Mouse (Mus musculus) cerebellum, postnatal 25 days (tissue): ENCODE results near the gene Gm28576.
"Not testable (repeated sequence)": the region's sequence is repeated elsewhere in the genome, so short reads cannot be mapped to it uniquely, and the experiment has no call there.

Source experiments
- DNase-seq, 2 experiments: peaks; one replicate each; pipeline ENCODE4 v3.0.0; 2021; ENCODE audit warnings: mixed read lengths in 2 of 2

The Gm28576 gene

DNA sequence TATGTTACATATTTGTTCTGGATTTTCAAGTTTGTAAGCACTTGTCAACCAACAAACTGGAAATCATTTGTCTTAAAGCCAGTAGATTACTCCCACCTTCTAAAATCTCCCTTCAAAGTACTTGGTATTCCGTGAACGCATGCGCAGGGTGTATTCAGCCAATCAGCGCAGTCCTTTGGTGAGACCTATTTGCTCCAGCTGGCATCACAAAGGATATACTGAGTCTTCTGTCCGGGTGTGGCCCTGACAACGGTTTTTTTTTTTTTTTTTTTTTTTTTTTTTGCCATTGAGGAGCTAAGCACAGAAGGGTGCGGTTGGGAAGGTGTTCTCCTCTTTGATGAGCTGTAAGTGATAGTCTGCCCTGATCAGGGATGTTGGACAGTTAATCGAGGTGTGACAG is at the start of gene Gm28576:
Gm28576 (plus strand) TSS at position 301 of the 400 bp plus-strand sequence.
- DNase-seq = not testable (repeated sequence)
